In genomic region chrX:162734997-162735929, GRCm38 (mm10) we compare ENCODE assay signal across 8 mouse cellular contexts. TPM values are rescaled to one million over a fixed set of nuclear protein-coding genes. Genes with fewer than 3 reads are reported as not detected.
DNase-seq lines count a peak whose midpoint lies in the region; ATAC-seq and TF ChIP-seq lines count a peak whose summit lies in the region.

No protein-coding gene starts in this region.

- H3K4me1 ChIP-seq in bone marrow macrophage, adult 2 months (ENCODE audit: control insufficient read depth, insufficient read depth, low read length), result no peaks in the 10 kb centered on the region
- no peaks in the 10 kb centered on the region for H3K4me1 ChIP-seq in embryonic fibroblast, embryonic 13.5 days (ENCODE audit: control insufficient read depth, insufficient read depth, low read length)
- no peaks in the 10 kb centered on the region for H3K4me1 ChIP-seq in heart, embryonic 11.5 days (ENCODE audit: control insufficient read depth, insufficient read depth, low read length)
- 0 out of 2 replicates have a peak, but pooled peaks cover 3% of the 10 kb centered on the region for H3K4me1 ChIP-seq in kidney, embryonic 15.5 days
- no peaks in the 10 kb centered on the region for H3K4me1 ChIP-seq in limb, embryonic 14.5 days (ENCODE audit: control insufficient read depth, insufficient read depth, low read length)
- H3K4me1 ChIP-seq in midbrain, embryonic 15.5 days, result 0 out of 2 replicates have a peak, but pooled peaks cover 3% of the 10 kb centered on the region
- H3K4me1 ChIP-seq in spleen, adult 2 months (ENCODE audit: control insufficient read depth, insufficient read depth, insufficient read length), result no peaks in the 10 kb centered on the region

- H3K4me2 ChIP-seq in heart, embryonic 11.5 days, result peak overlapping the region; percentile 66
- peak overlapping the region; percentile 60 for H3K4me2 ChIP-seq in kidney, embryonic 15.5 days
- H3K4me2 ChIP-seq in limb, embryonic 14.5 days (replicated peaks; ENCODE audit: low read depth, low read length, severe bottlenecking), result peak overlapping the region; percentile 51
- H3K4me2 ChIP-seq in midbrain, embryonic 15.5 days, result peak overlapping the region; percentile 56

- 23% methylated on average over 25 of the region's 25 CpGs for WGBS in heart, embryonic 11.5 days (ENCODE audit: insufficient replicate concordance)
- WGBS in kidney, embryonic 15.5 days, result 25% methylated on average over 25 of the region's 25 CpGs
- WGBS in limb, embryonic 14.5 days, result 19% methylated on average over 25 of the region's 25 CpGs
- WGBS in midbrain, embryonic 15.5 days, result 25% methylated on average over 25 of the region's 25 CpGs
- 31% methylated on average over 25 of the region's 25 CpGs for WGBS in spleen, adult 2 months

- peak; percentile 70; the same call in 1 of the 2 replicates for ATAC-seq in heart, embryonic 11.5 days (replicated peaks; ENCODE audit: insufficient number of reproducible peaks, low FRiP score, low TSS enrichment)
- peak; percentile 85 for ATAC-seq in kidney, embryonic 15.5 days (replicated peaks; ENCODE audit: low FRiP score)
- peak; percentile 91 for ATAC-seq in limb, embryonic 14.5 days (ENCODE audit: low FRiP score, low read depth)
- ATAC-seq in midbrain, embryonic 15.5 days (replicated peaks), result peak; percentile 97

- peak overlapping the region; percentile 61 for H3K9ac ChIP-seq in heart, embryonic 11.5 days (ENCODE audit: low read depth, low read length)
- peak overlapping the region; percentile 29; the same call in 1 of the 2 replicates for H3K9ac ChIP-seq in kidney, embryonic 15.5 days
- H3K9ac ChIP-seq in limb, embryonic 14.5 days (ENCODE audit: low read depth, low read length, severe bottlenecking), result peak overlapping the region; percentile 44
- peak overlapping the region; percentile 35 for H3K9ac ChIP-seq in midbrain, embryonic 15.5 days

- H3K9me3 ChIP-seq in heart, embryonic 11.5 days (replicated peaks; ENCODE audit: control insufficient read depth, low read length), result no peaks in the 10 kb centered on the region
- H3K9me3 ChIP-seq in kidney, embryonic 15.5 days (replicated peaks), result no peaks in the 10 kb centered on the region
- H3K9me3 ChIP-seq in limb, embryonic 14.5 days (ENCODE audit: control insufficient read depth, low read length), result no peaks in the 10 kb centered on the region
- no peaks in the 10 kb centered on the region for H3K9me3 ChIP-seq in midbrain, embryonic 15.5 days

- no peak for TF ChIP-seq CTCF in bone marrow macrophage, adult 2 months (IDR thresholded peaks at IDR 0.05; ENCODE audit: low read depth, low read length)
- TF ChIP-seq CTCF in embryonic fibroblast, embryonic 13.5 days (IDR thresholded peaks at IDR 0.05; ENCODE audit: borderline replicate concordance, insufficient read depth, low read length), result no peak
- peak; percentile 32; the same call in 1 of the 2 replicates for TF ChIP-seq CTCF in spleen, adult 2 months (IDR thresholded peaks at IDR 0.05; ENCODE audit: extremely low read depth, insufficient read depth, insufficient read length, insufficient replicate concordance)

- H3K4me3 ChIP-seq in bone marrow macrophage, adult 2 months (ENCODE audit: insufficient read depth, low read length), result peak overlapping the region; percentile 39
- peak overlapping the region; percentile 49 for H3K4me3 ChIP-seq in embryonic fibroblast, embryonic 13.5 days (ENCODE audit: insufficient read depth, low read length)
- peak overlapping the region; percentile 47 for H3K4me3 ChIP-seq in heart, embryonic 11.5 days (ENCODE audit: low read depth, low read length)
- H3K4me3 ChIP-seq in kidney, embryonic 15.5 days (replicated peaks), result peak overlapping the region; percentile 47
- H3K4me3 ChIP-seq in limb, embryonic 14.5 days (replicated peaks; ENCODE audit: low read length), result peak overlapping the region; percentile 35
- peak overlapping the region; percentile 42 for H3K4me3 ChIP-seq in midbrain, embryonic 15.5 days
- peak overlapping the region; percentile 53 for H3K4me3 ChIP-seq in spleen, adult 2 months (ENCODE audit: extremely low read depth, insufficient read depth, insufficient read length)

- no peak for TF ChIP-seq POLR2A in bone marrow macrophage, adult 2 months (IDR thresholded peaks at IDR 0.05; ENCODE audit: borderline replicate concordance, low read depth, low read length)
- peak; percentile 7 for TF ChIP-seq POLR2A in embryonic fibroblast, embryonic 13.5 days (IDR thresholded peaks at IDR 0.05; ENCODE audit: low read depth, low read length)
- TF ChIP-seq POLR2A in limb, embryonic 14.5 days (IDR thresholded peaks at IDR 0.05; ENCODE audit: borderline replicate concordance, extremely low read depth, insufficient read depth, insufficient read length), result no peak
- TF ChIP-seq POLR2A in spleen, adult 2 months (IDR thresholded peaks at IDR 0.05; ENCODE audit: low read depth, low read length), result no peak; the same call in 1 of the 2 replicates

- H3K36me3 ChIP-seq in heart, embryonic 11.5 days (ENCODE audit: control insufficient read depth, insufficient read depth, low read length), result no peaks in the 10 kb centered on the region
- H3K36me3 ChIP-seq in kidney, embryonic 15.5 days, result no peaks in the 10 kb centered on the region
- no peaks in the 10 kb centered on the region for H3K36me3 ChIP-seq in limb, embryonic 14.5 days (ENCODE audit: control insufficient read depth, insufficient read depth, low read length)
- no peaks in the 10 kb centered on the region for H3K36me3 ChIP-seq in midbrain, embryonic 15.5 days (replicated peaks)
- H3K36me3 ChIP-seq in spleen, adult 2 months (ENCODE audit: control insufficient read depth, insufficient read depth, low read length), result no peaks in the 10 kb centered on the region

- no peaks in the 10 kb centered on the region for H3K27me3 ChIP-seq in heart, embryonic 11.5 days (ENCODE audit: control insufficient read depth, insufficient read depth, low read length)
- H3K27me3 ChIP-seq in kidney, embryonic 15.5 days, result peaks cover 6% of the 10 kb centered on the region
- no peaks in the 10 kb centered on the region for H3K27me3 ChIP-seq in limb, embryonic 14.5 days (ENCODE audit: control insufficient read depth, insufficient read depth, low read length)
- H3K27me3 ChIP-seq in midbrain, embryonic 15.5 days (replicated peaks), result no peaks in the 10 kb centered on the region
- no peaks in the 10 kb centered on the region for H3K27me3 ChIP-seq in spleen, adult 2 months (ENCODE audit: control insufficient read depth, insufficient read depth, low read length)

- H3K27ac ChIP-seq in bone marrow macrophage, adult 2 months (ENCODE audit: insufficient read depth, low read depth, low read length), result peak overlapping the region; percentile 48
- H3K27ac ChIP-seq in embryonic fibroblast, embryonic 13.5 days (ENCODE audit: insufficient read depth, low read length), result peak overlapping the region; percentile 92
- peak overlapping the region; percentile 66 for H3K27ac ChIP-seq in heart, embryonic 11.5 days (ENCODE audit: low read depth, low read length)
- H3K27ac ChIP-seq in kidney, embryonic 15.5 days, result peak overlapping the region; percentile 92
- peak overlapping the region; percentile 89 for H3K27ac ChIP-seq in limb, embryonic 14.5 days (replicated peaks; ENCODE audit: low read depth, low read length)
- peak overlapping the region; percentile 90 for H3K27ac ChIP-seq in midbrain, embryonic 15.5 days
- H3K27ac ChIP-seq in spleen, adult 2 months (ENCODE audit: insufficient read depth, low read length), result peak overlapping the region; percentile 56

- DNase-seq in B cell, adult 2 months, result peak; percentile 66 to 67
- DNase-seq in limb, embryonic 14.5 days (ENCODE audit: low spot score), result peak; percentile 71
- peak; percentile 19 to 45 for DNase-seq in spleen, adult 2 months (ENCODE audit: low read depth in 1 of 2, low spot score in 2 of 2)

RNA-seq across cellular contexts. Expression of gene Rbbp7, which starts 24.9 kb away (rescaled TPM):
- polyA plus RNA-seq in bone marrow macrophage, adult 2 months (2012; ENCODE audit: insufficient read depth, insufficient read length, missing spikeins), result 87.9 and 89.6 TPM in 2 replicates
- 343 and 367 TPM in 2 replicates for polyA plus RNA-seq in embryonic fibroblast, embryonic 13.5 days (2011; ENCODE audit: insufficient read length, low read depth, missing spikeins)
- polyA plus RNA-seq in heart, embryonic 11.5 days (2014; fragmentation: Nextera tagmentation; extraction: Ambion mirVana), result 441 and 477 TPM in 2 replicates
- polyA plus RNA-seq in kidney, embryonic 15.5 days (2015; fragmentation: Nextera tagmentation; extraction: Ambion mirVana), result 537 and 542 TPM in 2 replicates
- polyA plus RNA-seq in limb, embryonic 14.5 days (2012; rRNA removed), result 220 and 266 TPM in 2 replicates
- polyA plus RNA-seq in limb, embryonic 14.5 days (2014; fragmentation: Nextera tagmentation; extraction: Ambion mirVana), result 433 and 459 TPM in 2 replicates
- 201 and 210 TPM in 2 replicates for polyA plus RNA-seq in midbrain, embryonic 15.5 days (2015; fragmentation: Nextera tagmentation; extraction: Ambion mirVana)
- polyA plus RNA-seq in spleen, adult 2 months (2012; rRNA removed), result 25.4 and 26.6 TPM in 2 replicates

Comparison
In these comparisons a context has a peak if more than half of its experiments do, and no peak if none do; other contexts are left out.
1. Peak in every context shown above with its lines: DNase-seq, ATAC-seq, H3K4me3 ChIP-seq and H3K27ac ChIP-seq.